34 mouse cellular contexts compared by ENCODE assay signal in genomic region chr11:44405113-44405512, GRCm38 (mm10). TPM values are rescaled to one million over a fixed set of nuclear protein-coding genes. Genes with fewer than 3 reads are reported as not detected.
"Had no signal": no experiment of that assay in that cellular context is flagged by ENCODE, and none has a peak within 500 bp of the region (broad histone marks: within the 10 kb centered on the region; RNA-seq: fewer than 3 reads in every experiment).

No protein-coding gene starts in this region.

- ATAC-seq: forebrain, embryonic 13.5 days; forebrain, embryonic 14.5 days; forebrain, embryonic 15.5 days; forebrain, embryonic 16.5 days; forebrain, postnatal 0 days had no signal

- H3K4me1 ChIP-seq: embryonic facial prominence, embryonic 15.5 days had no signal

- H3K4me3 ChIP-seq: embryonic facial prominence, embryonic 10.5 days; embryonic facial prominence, embryonic 12.5 days; embryonic facial prominence, embryonic 13.5 days; embryonic facial prominence, embryonic 15.5 days; erythroblast, embryonic 14.5 days; forebrain, embryonic 10.5 days; forebrain, embryonic 12.5 days; forebrain, embryonic 13.5 days; forebrain, embryonic 15.5 days; gastrocnemius, adult 2 months; heart, adult 2 months had no signal

- H3K9me3 ChIP-seq: embryonic facial prominence, embryonic 10.5 days; embryonic facial prominence, embryonic 12.5 days; embryonic facial prominence, embryonic 13.5 days; embryonic facial prominence, embryonic 15.5 days; forebrain, embryonic 10.5 days; forebrain, embryonic 12.5 days; forebrain, embryonic 13.5 days; forebrain, embryonic 15.5 days had no signal

- H3K36me3 ChIP-seq: embryonic facial prominence, embryonic 10.5 days; embryonic facial prominence, embryonic 12.5 days; embryonic facial prominence, embryonic 13.5 days; embryonic facial prominence, embryonic 15.5 days; forebrain, embryonic 10.5 days; forebrain, embryonic 12.5 days; forebrain, embryonic 15.5 days had no signal

- DNase-seq: cerebellum, adult 2 months; cerebellum, adult 8-10 months; cerebellum, adult 9-10 months; cerebellum, adult 9-11 months; cerebellum, postnatal 25 days; cerebellum, postnatal 36 days; embryo, embryonic 11 days; forebrain, postnatal 0 days; gastrocnemius, adult 2 months; gastrocnemius, postnatal 10 days; gastrocnemius, postnatal 14 days; gastrocnemius, postnatal 25 days; gastrocnemius, postnatal 36 days; heart, adult 18-20 months; heart, adult 2 months had no signal

- H3K27ac ChIP-seq: embryonic facial prominence, embryonic 10.5 days; embryonic facial prominence, embryonic 12.5 days; embryonic facial prominence, embryonic 13.5 days; embryonic facial prominence, embryonic 15.5 days; forebrain, embryonic 10.5 days; forebrain, embryonic 12.5 days; forebrain, embryonic 13.5 days; forebrain, embryonic 15.5 days; gastrocnemius, adult 2 months; heart, adult 2 months had no signal

- H3K4me2 ChIP-seq: embryonic facial prominence, embryonic 12.5 days; embryonic facial prominence, embryonic 13.5 days; embryonic facial prominence, embryonic 15.5 days; forebrain, embryonic 12.5 days; forebrain, embryonic 13.5 days; forebrain, embryonic 15.5 days had no signal

- H3K27me3 ChIP-seq: embryonic facial prominence, embryonic 12.5 days; embryonic facial prominence, embryonic 13.5 days; forebrain, embryonic 15.5 days had no signal

- H3K9ac ChIP-seq: embryonic facial prominence, embryonic 12.5 days; embryonic facial prominence, embryonic 13.5 days; embryonic facial prominence, embryonic 15.5 days; forebrain, embryonic 12.5 days; forebrain, embryonic 13.5 days; forebrain, embryonic 15.5 days; forebrain, postnatal 0 days had no signal

RNA-seq across cellular contexts. Expression of gene Il12b, which starts 5.2 kb away (rescaled TPM):
- total RNA-seq: common myeloid progenitor, adult 5-6 weeks; forebrain, postnatal 0 days; gastrocnemius, adult 18-20 months; gastrocnemius, adult 2 months; gastrocnemius, adult 8-10 months; gastrocnemius, postnatal 10 days; gastrocnemius, postnatal 14 days; gastrocnemius, postnatal 25 days; gastrocnemius, postnatal 36 days; gastrocnemius, postnatal 4 days; heart, adult 18-20 months; heart, adult 2 months had no signal
- polyA plus RNA-seq: cerebellum, adult 2 months; cortical plate, adult 2 months; embryonic facial prominence, embryonic 10.5 days; embryonic facial prominence, embryonic 11.5 days; embryonic facial prominence, embryonic 12.5 days; embryonic facial prominence, embryonic 13.5 days; embryonic facial prominence, embryonic 15.5 days; erythroblast, embryonic 14.5 days; forebrain, embryonic 10.5 days; forebrain, embryonic 11.5 days; forebrain, embryonic 12.5 days; forebrain, embryonic 13.5 days; forebrain, embryonic 14.5 days; forebrain, embryonic 15.5 days; forebrain, postnatal 0 days; frontal cortex, adult 2 months; heart, adult 2 months had no signal
